Mouse (Mus musculus) retina, postnatal 1 day (tissue): ENCODE data around the gene Lrrc3c.
"Not testable (repeated sequence)": the region's sequence is repeated elsewhere in the genome, so short reads cannot be mapped to it uniquely, and the experiment has no call there.

Experiments
- DNase-seq: peaks from one replicate; pipeline ENCODE4 v3.0.0-alpha.2; 2012

The Lrrc3c gene

GRCm38 (mm10) chr11:98586892-98587563 is 11.1 kb upstream of the Lrrc3c start, which contains the start of gene Ormdl3:
Gene Ormdl3, minus strand, starts transcription at chr11:98587368.
- DNase-seq: peak; percentile 98

GRCm38 (mm10) chr11:98587684-98588546 is 10.2 kb upstream of the Lrrc3c start:
- peak; percentile 78 for DNase-seq

DNA sequence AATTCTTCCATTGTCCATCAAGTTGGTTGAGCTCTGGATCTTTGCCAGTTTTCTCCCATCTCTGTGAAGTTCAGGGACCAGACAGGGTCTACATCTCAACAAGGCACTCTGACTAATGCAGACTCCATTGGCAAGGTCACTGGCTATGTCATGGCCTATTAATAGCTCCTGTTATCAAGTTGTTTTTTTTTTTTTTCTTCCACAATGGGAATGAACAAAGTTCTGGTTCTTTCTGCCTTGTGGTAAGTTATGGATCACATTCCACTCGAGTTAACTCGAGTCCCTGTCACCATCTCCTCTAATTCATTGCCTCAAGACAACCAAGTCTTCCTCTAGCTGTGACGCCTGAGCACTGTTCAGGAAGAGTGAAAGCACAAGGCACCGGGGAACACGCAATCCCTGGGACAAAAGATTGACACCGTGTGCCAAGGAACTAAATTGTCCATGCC is 9.2 kb upstream of the Lrrc3c start:
- DNase-seq: peak; percentile 36

DNA sequence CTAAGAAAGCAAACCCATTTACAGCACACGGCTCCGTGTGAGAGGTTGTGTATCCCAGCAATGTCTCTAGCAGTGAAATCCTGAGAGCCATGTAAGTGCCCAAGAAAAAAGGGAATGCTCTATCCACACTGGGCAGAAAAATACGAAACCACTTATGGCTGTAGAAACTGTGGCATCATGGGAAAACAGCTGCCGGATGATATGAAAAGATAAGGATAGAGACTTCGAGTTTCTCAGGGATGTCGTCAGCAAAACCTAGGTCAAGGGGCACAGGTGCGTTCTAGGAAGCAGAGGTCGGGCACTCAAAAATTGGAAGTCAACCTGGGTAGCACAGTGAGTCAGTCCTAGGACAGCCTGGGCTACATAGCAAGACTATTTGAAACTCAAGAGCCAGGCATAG is 8.8 kb upstream of the Lrrc3c start:
- DNase-seq: no peak

GRCm38 (mm10) chr11:98590548-98591445 is 7.3 kb upstream of the Lrrc3c start:
- peak; percentile 49 for DNase-seq

DNA sequence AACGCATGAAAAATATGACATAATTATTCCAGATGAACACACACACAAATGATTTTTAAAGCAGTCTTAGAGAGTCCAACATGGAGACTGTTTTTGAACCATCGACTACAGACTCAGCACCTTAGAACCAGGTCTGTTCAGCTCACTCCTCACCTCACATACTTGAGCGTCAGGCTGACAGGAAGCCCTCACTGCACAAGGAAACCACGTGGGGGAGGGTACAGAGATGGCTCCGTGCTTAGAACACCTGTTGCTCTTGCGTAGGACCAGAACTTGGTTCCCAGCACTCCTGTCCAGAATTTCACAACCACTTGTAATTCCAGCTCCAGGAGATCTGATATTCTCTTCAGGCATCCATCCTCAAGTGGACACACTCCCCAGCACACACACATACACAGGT is 3.1 kb upstream of the Lrrc3c start:
- no peak for DNase-seq

DNA sequence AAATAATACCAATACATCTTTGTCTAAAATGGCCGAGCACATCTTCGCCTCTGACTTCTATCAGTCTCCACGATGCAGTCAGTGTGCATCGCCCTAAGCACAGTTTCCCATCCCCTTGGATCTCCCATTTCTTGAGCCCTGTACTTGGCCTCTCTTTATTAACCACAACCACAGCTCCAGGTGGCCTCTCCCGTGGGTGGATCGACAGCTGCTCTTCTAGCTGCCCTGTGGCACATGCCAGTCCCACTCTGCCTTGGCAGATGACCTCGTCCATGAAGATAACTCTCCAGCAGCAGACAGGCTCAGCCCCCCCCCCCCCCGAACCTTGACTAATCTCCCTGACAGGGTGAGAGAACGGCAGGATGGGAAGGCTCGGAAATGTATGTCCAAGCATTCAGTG is 2.6 kb upstream of the Lrrc3c start:
- peak; percentile 32 for DNase-seq

- DNase-seq: no peak
Measured at GRCm38 (mm10) chr11:98595955-98596354, 2.1 kb upstream of the Lrrc3c start.

DNA sequence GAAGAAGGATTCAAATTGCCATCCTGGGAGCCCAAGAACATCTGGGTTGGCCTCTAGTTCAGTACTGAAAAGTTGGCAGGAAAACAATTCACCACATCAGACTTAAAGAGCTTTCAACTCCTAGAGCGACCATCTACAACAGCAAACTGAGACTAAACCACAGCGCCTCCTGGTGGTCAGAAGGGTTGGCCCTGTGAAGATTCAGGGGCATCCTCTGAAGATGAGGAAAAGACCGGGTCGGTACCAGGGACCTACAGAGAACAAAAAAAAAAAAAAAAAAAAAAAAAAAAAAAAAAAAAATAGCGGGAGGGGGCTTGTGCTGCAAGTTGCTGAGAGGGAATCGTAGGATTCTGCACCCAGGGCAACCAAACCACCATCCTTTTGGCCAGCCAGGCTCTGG is 728 bp upstream of the Lrrc3c start:
- peak; percentile 86 for DNase-seq

GRCm38 (mm10) chr11:98598851-98599290 is 780 bp downstream of the Lrrc3c start:
- no peak for DNase-seq

- no peak for DNase-seq
Measured at GRCm38 (mm10) chr11:98599291-98599690, 1.2 kb downstream of the Lrrc3c start.

DNA sequence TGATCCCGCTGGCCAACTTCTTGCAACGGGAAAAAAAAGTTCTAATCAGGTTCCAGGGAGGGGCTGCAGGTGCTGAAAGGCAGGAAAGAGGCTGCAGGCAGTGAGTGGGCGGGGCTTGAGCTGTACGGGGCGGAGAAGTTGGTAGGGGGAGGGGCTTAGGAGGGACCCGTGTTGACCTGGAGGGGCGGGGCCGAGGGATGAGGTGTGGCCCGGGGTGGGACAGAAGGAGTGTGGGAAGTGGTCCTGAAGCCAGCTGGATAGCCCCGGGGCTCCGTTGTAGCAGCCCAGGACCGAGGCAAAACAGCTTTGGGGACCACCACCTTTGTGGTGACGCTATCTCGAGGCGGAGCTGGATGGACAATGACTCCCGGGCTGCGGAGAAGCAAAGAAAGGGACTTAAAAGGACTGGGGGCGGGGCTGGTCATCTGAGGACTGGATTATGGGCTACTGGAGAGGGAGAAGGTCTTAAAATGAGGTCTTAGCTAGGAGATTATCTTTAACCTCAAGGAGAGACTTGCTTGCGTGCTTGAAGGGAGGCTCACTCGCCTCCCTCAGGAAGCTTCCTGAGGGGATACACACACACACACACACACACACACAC is 4.1 kb downstream of the Lrrc3c start:
- peak; percentile 76 for DNase-seq

GRCm38 (mm10) chr11:98603953-98604352 is 5.9 kb downstream of the Lrrc3c start:
- DNase-seq: no peak

DNA sequence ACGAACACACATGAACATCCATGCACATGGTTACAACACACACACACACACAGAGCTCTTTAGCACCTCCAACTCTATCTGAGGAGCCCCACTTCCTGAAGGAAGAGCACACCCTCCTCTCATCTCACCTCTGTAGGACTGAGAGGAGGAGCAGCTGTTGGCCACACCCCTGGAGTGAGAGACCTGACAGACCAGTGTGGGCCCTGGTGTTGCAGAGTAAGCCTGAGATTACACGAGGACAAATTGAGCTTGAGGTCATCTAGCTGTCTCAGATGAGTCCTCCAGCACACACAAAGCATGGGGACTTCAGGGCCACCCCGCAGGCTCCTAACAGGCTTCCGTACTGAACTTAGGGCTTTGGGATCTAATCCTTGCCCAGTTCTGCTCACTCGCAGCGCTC is 6.8 kb downstream of the Lrrc3c start:
- not testable (repeated sequence) for DNase-seq

DNA sequence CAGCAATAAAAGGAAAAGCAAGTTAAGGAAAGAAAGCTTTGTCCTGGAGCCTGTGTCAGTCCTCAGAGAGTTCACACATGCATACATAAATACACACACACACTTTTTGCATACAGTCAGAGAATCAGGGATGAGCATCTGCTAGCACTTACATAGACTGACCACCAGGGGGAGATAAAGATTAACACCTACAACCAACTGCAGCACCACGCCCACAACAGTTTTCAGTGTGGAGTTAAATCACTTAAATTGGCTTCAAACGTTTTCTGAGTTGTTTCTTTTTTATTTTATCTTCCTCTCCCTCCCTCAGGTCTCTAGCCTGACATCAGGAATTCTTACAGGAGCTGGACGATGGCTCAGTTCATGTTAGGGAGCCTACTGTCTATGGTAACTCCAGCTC is 8.7 kb downstream of the Lrrc3c start:
- peak; percentile 80 for DNase-seq

DNA sequence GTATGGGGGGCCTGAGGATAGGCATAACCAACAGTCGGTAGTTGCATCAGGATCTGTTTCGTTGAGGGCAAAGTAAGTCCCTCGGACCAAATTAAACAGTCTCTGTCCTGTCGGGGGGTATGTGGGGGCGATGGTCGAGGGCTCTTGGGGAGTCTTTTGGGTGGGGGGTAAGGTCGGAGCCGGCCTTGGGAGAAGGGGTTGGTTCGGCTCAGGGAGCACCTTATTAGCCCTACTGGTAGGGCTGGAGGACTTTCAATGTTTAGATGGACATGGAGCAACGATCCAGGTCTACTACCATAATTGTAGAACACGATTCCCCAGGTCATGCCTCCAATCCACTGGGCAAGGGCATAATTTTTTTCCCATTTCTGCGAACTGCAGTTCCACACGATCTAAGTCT is 22.7 kb downstream of the Lrrc3c start:
- no peak for DNase-seq

DNA sequence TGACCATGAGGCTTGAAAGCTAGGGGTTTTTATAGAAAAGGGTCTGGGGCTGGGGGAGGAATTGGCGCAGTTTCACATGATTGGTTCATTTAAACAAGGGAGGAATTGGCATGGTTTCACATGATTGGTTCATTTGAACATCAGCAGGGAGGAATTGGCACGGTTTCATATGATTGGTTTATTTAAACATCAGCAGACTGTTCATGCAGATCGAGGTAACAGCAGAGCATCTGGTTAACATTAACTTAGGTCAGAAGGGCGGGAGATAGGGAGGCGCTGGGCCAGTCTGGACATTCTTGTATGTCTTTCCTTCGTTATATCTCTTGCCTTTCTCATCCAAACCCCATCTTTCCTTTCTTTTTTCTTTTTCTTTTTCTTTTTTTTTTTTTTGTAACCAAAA is 25.9 kb downstream of the Lrrc3c start:
- DNase-seq: not testable (repeated sequence)

DNA sequence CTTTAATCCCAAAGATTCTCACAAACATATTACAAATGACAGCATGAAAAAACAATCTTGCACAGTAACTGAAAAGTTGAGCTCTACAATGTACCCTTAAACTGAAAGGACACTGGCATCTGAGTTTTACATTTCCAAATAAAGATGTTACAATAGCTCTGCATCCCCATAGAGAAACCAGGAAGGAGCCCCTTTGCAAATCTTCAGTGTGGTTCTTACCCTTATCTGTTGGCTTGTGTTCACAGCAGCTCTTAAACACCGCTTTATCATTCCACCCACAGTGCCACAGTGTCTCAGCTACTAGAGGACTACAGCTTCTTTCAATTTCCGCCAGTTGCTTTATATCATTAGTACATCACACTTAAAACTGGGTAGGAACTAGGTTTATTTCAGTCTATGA is 26.3 kb downstream of the Lrrc3c start:
- DNase-seq: not testable (repeated sequence)

- DNase-seq: no peak
Measured at GRCm38 (mm10) chr11:98625611-98626410, 27.7 kb downstream of the Lrrc3c start, which contains the start of the genes Gm12355 and Gsdma3. Gene Gm12355, minus strand, starts transcription at chr11:98625661. Gene Gsdma3, plus strand, starts transcription at chr11:98626360.

GRCm38 (mm10) chr11:98628706-98629105 is 30.6 kb downstream of the Lrrc3c start:
- DNase-seq: no peak

DNA sequence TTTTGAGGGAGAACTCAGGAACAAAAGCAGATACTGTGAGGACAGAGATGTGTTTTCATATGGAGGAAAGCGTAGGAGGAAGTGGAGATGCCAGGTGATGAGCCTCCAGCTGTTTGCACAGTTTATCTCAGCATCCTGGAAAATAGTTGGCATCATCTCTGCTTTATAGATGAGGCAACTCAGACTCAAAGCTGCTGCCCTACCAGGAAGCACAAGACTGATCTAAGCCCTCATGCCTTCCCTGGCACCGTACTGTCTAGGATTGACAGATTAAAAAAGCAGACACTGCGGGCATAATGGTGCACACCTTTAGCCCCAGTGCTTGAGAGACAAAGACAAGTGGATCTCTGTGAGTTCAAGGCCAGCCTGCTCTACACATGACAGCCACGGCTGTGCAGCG is 32.6 kb downstream of the Lrrc3c start:
- no peak for DNase-seq
